Mouse (Mus musculus): Measurements from ENCODE around the gene Map4k4. TPM values are rescaled to one million over a fixed set of nuclear protein-coding genes. Genes with fewer than 3 reads are reported as not detected.

The Map4k4 gene
- total RNA-seq, 1 experiment from 2014 or later: 231 TPM

Other genes with a start within 250 kb of the Map4k4 start
- not detected in 2 replicates for gene Creg2, start 249.4 kb upstream of the Map4k4 start, total RNA-seq (2017)
- 0.65 and 3.3 TPM in 2 replicates for gene Rfx8, start 179.9 kb upstream of the Map4k4 start, total RNA-seq (2017)
- gene Gm3646, start 95.6 kb upstream of the Map4k4 start, total RNA-seq (2017): not detected in 2 replicates
- gene Il1r2, start 173.2 kb downstream of the Map4k4 start, total RNA-seq (2017): 4.9 and 20.8 TPM in 2 replicates